Comparison of ENCODE assay signal across 21 mouse cellular contexts in the genomic region with DNA sequence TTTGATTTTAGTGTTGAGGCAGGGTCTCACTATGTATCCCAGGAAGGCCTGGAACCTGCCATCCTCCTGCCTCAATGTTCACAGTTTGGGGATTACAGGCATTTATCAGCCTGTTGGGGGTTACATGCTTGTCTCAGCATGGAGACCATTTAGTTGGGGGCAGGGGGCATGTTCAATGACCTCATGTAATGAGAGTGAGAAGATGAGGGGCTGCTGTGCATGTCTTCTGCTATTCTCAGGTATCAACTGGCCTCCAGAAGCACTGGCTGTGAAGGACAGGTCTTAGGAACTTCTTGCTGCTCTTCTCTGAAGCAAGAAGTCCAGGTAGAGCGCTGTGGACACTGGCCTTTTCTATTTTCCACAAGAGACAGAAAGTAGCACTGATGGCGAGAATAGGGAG.
A peak's percentile ranks its signal among the peaks of the same experiment; 100 is the strongest.
DNase-seq lines count a peak whose midpoint lies in the region; ATAC-seq and TF ChIP-seq lines count a peak whose summit lies in the region.
"Had no signal": no experiment of that assay in that cellular context is flagged by ENCODE, and none has a peak within 500 bp of the region (broad histone marks: within the 10 kb centered on the region; RNA-seq: fewer than 3 reads in every experiment).

No protein-coding gene starts in this region.

- WGBS in hindbrain, embryonic 14.5 days: 83% methylated on average over 2 of the region's 2 CpGs
- WGBS in hindbrain, embryonic 11.5 days: 86% methylated on average over 2 of the region's 2 CpGs

- no peak for TF ChIP-seq CTCF in layer of hippocampus, adult 2 months (conservative IDR thresholded peaks at IDR 0.05)
- no peak for TF ChIP-seq CTCF in cortical plate, adult 2 months (IDR thresholded peaks at IDR 0.05; ENCODE audit: extremely low read depth, insufficient read depth, low read length)

- no peak overlapping the region for H3K4me3 ChIP-seq in hindbrain, embryonic 14.5 days (replicated peaks; ENCODE audit: low read length)
- no peak overlapping the region for H3K4me3 ChIP-seq in hindbrain, embryonic 11.5 days (ENCODE audit: low read depth, low read length)
- no peak overlapping the region for H3K4me3 ChIP-seq in layer of hippocampus, adult 2 months
- H3K4me3 ChIP-seq in cortical plate, adult 2 months (ENCODE audit: insufficient read depth, low read length): no peak overlapping the region
- H3K4me3 ChIP-seq: embryonic facial prominence, embryonic 12.5 days; embryonic facial prominence, embryonic 15.5 days; gastrocnemius, adult 2 months; heart, adult 2 months had no signal

- H3K36me3 ChIP-seq in hindbrain, embryonic 14.5 days (replicated peaks; ENCODE audit: control insufficient read depth, insufficient read depth): no peaks in the 10 kb centered on the region
- H3K36me3 ChIP-seq in hindbrain, embryonic 11.5 days (ENCODE audit: control insufficient read depth, insufficient read depth, low read length): no peaks in the 10 kb centered on the region
- H3K36me3 ChIP-seq: embryonic facial prominence, embryonic 12.5 days; embryonic facial prominence, embryonic 15.5 days had no signal

- no peaks in the 10 kb centered on the region for H3K27me3 ChIP-seq in hindbrain, embryonic 14.5 days (ENCODE audit: control insufficient read depth, insufficient read depth, low read length)
- H3K27me3 ChIP-seq in hindbrain, embryonic 11.5 days (ENCODE audit: control insufficient read depth, insufficient read depth, low read length): no peaks in the 10 kb centered on the region
- H3K27me3 ChIP-seq: embryonic facial prominence, embryonic 12.5 days; embryonic facial prominence, embryonic 15.5 days had no signal

- TF ChIP-seq POLR2A in cortical plate, adult 2 months (IDR thresholded peaks at IDR 0.05; ENCODE audit: extremely low read depth, insufficient read depth, low read length): no peak

- no peak for ATAC-seq in hindbrain, embryonic 14.5 days (ENCODE audit: low FRiP score)
- no peak for ATAC-seq in hindbrain, embryonic 11.5 days (ENCODE audit: low FRiP score)
- ATAC-seq: activated CD4-positive, CD25-positive, alpha-beta regulatory T cell, adult 4 months; intestine, postnatal 0 days had no signal

- no peak overlapping the region for H3K9ac ChIP-seq in hindbrain, embryonic 14.5 days
- no peak overlapping the region for H3K9ac ChIP-seq in hindbrain, embryonic 11.5 days (ENCODE audit: low read depth, low read length)
- H3K9ac ChIP-seq: embryonic facial prominence, embryonic 12.5 days; embryonic facial prominence, embryonic 15.5 days; forebrain, postnatal 0 days had no signal

- H3K4me1 ChIP-seq in hindbrain, embryonic 14.5 days (replicated peaks; ENCODE audit: control insufficient read depth, insufficient read depth, low read length): no peaks in the 10 kb centered on the region; the same call in 1 of the 2 replicates
- no peaks in the 10 kb centered on the region for H3K4me1 ChIP-seq in hindbrain, embryonic 11.5 days (replicated peaks; ENCODE audit: control insufficient read depth, insufficient read depth, low read length)
- peaks cover 7% of the 10 kb centered on the region for H3K4me1 ChIP-seq in cortical plate, adult 2 months (ENCODE audit: control insufficient read depth, insufficient read depth, low read length)
- H3K4me1 ChIP-seq: embryonic facial prominence, embryonic 12.5 days; embryonic facial prominence, embryonic 15.5 days had no signal

- DNase-seq in heart, adult 11 months: peak; percentile 52
- no peak for DNase-seq in heart, adult 18-20 months
- no peak for DNase-seq in hindbrain, embryonic 14.5 days (ENCODE audit: low spot score)
- no peak for DNase-seq in hindbrain, embryonic 11.5 days (ENCODE audit: low spot score)
- DNase-seq in layer of hippocampus, adult 2 months (ENCODE audit: low spot score in 2 of 2): no peak
- no peak for DNase-seq in layer of hippocampus, postnatal 10 days (ENCODE audit: low spot score in 2 of 2)
- no peak for DNase-seq in kidney, adult 8-10 months
- DNase-seq: adrenal gland, adult 8-10 months; adrenal gland, postnatal 25 days; cerebellum, adult 11-12 months; cerebellum, adult 8-10 months; forebrain, postnatal 0 days; gastrocnemius, adult 2 months; gastrocnemius, postnatal 14 days; heart, adult 2 months had no signal

- peak overlapping the region; percentile 39; the same call in 1 of the 2 replicates for H3K27ac ChIP-seq in hindbrain, embryonic 14.5 days
- no peak overlapping the region for H3K27ac ChIP-seq in hindbrain, embryonic 11.5 days (ENCODE audit: low read depth, low read length)
- peak overlapping the region; percentile 84 for H3K27ac ChIP-seq in layer of hippocampus, adult 2 months
- peak overlapping the region; percentile 96; the same call in 1 of the 2 replicates for H3K27ac ChIP-seq in cortical plate, adult 2 months (ENCODE audit: insufficient read depth, low read length)
- H3K27ac ChIP-seq: embryonic facial prominence, embryonic 12.5 days; embryonic facial prominence, embryonic 15.5 days; gastrocnemius, adult 2 months; heart, adult 2 months had no signal

- no peaks in the 10 kb centered on the region for H3K9me3 ChIP-seq in hindbrain, embryonic 14.5 days (ENCODE audit: control insufficient read depth, low read length)
- H3K9me3 ChIP-seq in hindbrain, embryonic 11.5 days (ENCODE audit: control insufficient read depth, low read length): no peaks in the 10 kb centered on the region
- H3K9me3 ChIP-seq: embryonic facial prominence, embryonic 15.5 days had no signal

- H3K4me2 ChIP-seq in hindbrain, embryonic 14.5 days (replicated peaks): no peak overlapping the region
- no peak overlapping the region for H3K4me2 ChIP-seq in hindbrain, embryonic 11.5 days (replicated peaks; ENCODE audit: low read depth, low read length)
- H3K4me2 ChIP-seq: embryonic facial prominence, embryonic 12.5 days; embryonic facial prominence, embryonic 15.5 days; heart, embryonic 11.5 days had no signal
